ENCODE assay signal across 28 mouse cellular contexts in genomic region chr9:70928472-70928871, GRCm38 (mm10). TPM values are rescaled to one million over a fixed set of nuclear protein-coding genes. Genes with fewer than 3 reads are reported as not detected.
DNase-seq lines count a peak whose midpoint lies in the region; ATAC-seq and TF ChIP-seq lines count a peak whose summit lies in the region.
"Had no signal": no experiment of that assay in that cellular context is flagged by ENCODE, and none has a peak within 500 bp of the region (broad histone marks: within the 10 kb centered on the region; RNA-seq: fewer than 3 reads in every experiment).

No protein-coding gene starts in this region.

- WGBS in cerebellum, adult 2 months, result 97% methylated on average over 1 of the region's 1 CpGs
- 87% methylated on average over 1 of the region's 1 CpGs for WGBS in liver, embryonic 11.5 days
- WGBS in liver, embryonic 14.5 days (ENCODE audit: insufficient replicate concordance), result 67% methylated on average over 1 of the region's 1 CpGs
- 76% methylated on average over 1 of the region's 1 CpGs for WGBS in liver, postnatal 0 days (ENCODE audit: insufficient replicate concordance)
- 85% methylated on average over 1 of the region's 1 CpGs for WGBS in hindbrain, embryonic 10.5 days

- TF ChIP-seq EP300 in liver, embryonic 14.5 days (IDR thresholded peaks at IDR 0.05; ENCODE audit: low read depth), result peak; percentile 66
- peak; percentile 33; the same call in 1 of the 2 replicates for TF ChIP-seq EP300 in liver, postnatal 0 days (IDR thresholded peaks at IDR 0.05; ENCODE audit: low read depth)

- DNase-seq in cerebellum, adult 2 months, result no peak
- no peak for DNase-seq in cerebellum, adult 9-10 months
- DNase-seq in liver, embryonic 11.5 days (ENCODE audit: low spot score), result no peak
- DNase-seq in liver, result no peak
- peak in 1 of 3 experiments; percentile 63 for DNase-seq in liver, embryonic 14.5 days (ENCODE audit: low read depth in 3 of 3, low spot score in 3 of 3)
- no peak for DNase-seq in liver, postnatal 0 days
- DNase-seq in kidney, adult 11 months, result no peak
- DNase-seq in hindbrain, embryonic 10.5 days (ENCODE audit: low spot score), result no peak
- DNase-seq: adrenal gland, adult 2 months; adrenal gland, postnatal 14 days; B cell, adult 2 months; cerebellum, adult 11 months; cerebellum, adult 8-10 months; cerebellum, postnatal 14 days; gastrocnemius, postnatal 10 days; gastrocnemius, postnatal 36 days had no signal

- peaks cover 26% of the 10 kb centered on the region for H3K4me1 ChIP-seq in cerebellum, adult 2 months (ENCODE audit: control insufficient read depth, insufficient read depth, low read length)
- peaks cover 40% of the 10 kb centered on the region for H3K4me1 ChIP-seq in liver, embryonic 11.5 days (replicated peaks; ENCODE audit: control insufficient read depth, insufficient read depth, low read length)
- peaks cover 60 to 65% of the 10 kb centered on the region in 2 experiments for H3K4me1 ChIP-seq in liver, embryonic 14.5 days (replicated peaks; ENCODE audit: control insufficient read depth in 2 of 2, insufficient read depth in 2 of 2, low read length in 1 of 2)
- peaks cover 50% of the 10 kb centered on the region for H3K4me1 ChIP-seq in liver, postnatal 0 days (ENCODE audit: insufficient read depth)
- H3K4me1 ChIP-seq in hindbrain, embryonic 10.5 days (replicated peaks), result no peaks in the 10 kb centered on the region
- H3K4me1 ChIP-seq: embryonic facial prominence, embryonic 10.5 days; embryonic facial prominence, embryonic 13.5 days; forebrain, embryonic 12.5 days; forebrain, embryonic 15.5 days; hindbrain, embryonic 13.5 days had no signal

- no peaks in the 10 kb centered on the region for H3K36me3 ChIP-seq in liver, embryonic 11.5 days (ENCODE audit: control insufficient read depth, insufficient read depth, low read length)
- H3K36me3 ChIP-seq in liver, embryonic 14.5 days (replicated peaks; ENCODE audit: control insufficient read depth, insufficient read depth, low read depth), result no peaks in the 10 kb centered on the region
- H3K36me3 ChIP-seq in liver, postnatal 0 days (replicated peaks; ENCODE audit: insufficient read depth, low read length), result no peaks in the 10 kb centered on the region
- H3K36me3 ChIP-seq in hindbrain, embryonic 10.5 days, result no peaks in the 10 kb centered on the region
- H3K36me3 ChIP-seq: embryonic facial prominence, embryonic 10.5 days; embryonic facial prominence, embryonic 13.5 days; forebrain, embryonic 12.5 days; forebrain, embryonic 15.5 days; G1E; heart, embryonic 13.5 days; hindbrain, embryonic 13.5 days had no signal

- no peak overlapping the region for H3K4me2 ChIP-seq in liver, embryonic 11.5 days
- H3K4me2 ChIP-seq in liver, embryonic 14.5 days (ENCODE audit: low read depth), result no peak overlapping the region
- no peak overlapping the region for H3K4me2 ChIP-seq in liver, postnatal 0 days (ENCODE audit: low read depth, low read length)
- H3K4me2 ChIP-seq: embryonic facial prominence, embryonic 13.5 days; forebrain, embryonic 12.5 days; forebrain, embryonic 15.5 days; heart, embryonic 13.5 days; hindbrain, embryonic 13.5 days had no signal

- no peak for TF ChIP-seq CTCF in cerebellum, adult 2 months (IDR thresholded peaks at IDR 0.05; ENCODE audit: borderline replicate concordance, insufficient read depth, low read depth, low read length)
- no peak for TF ChIP-seq CTCF in liver, embryonic 14.5 days (IDR thresholded peaks at IDR 0.05; ENCODE audit: low read depth)
- no peak for TF ChIP-seq CTCF in liver, postnatal 0 days (IDR thresholded peaks at IDR 0.05; ENCODE audit: low read depth)

- H3K4me3 ChIP-seq in cerebellum, adult 2 months (replicated peaks; ENCODE audit: insufficient read depth, low read depth, low read length), result no peak overlapping the region
- no peak overlapping the region for H3K4me3 ChIP-seq in liver, embryonic 11.5 days (ENCODE audit: low read depth, low read length)
- H3K4me3 ChIP-seq in liver, embryonic 14.5 days (ENCODE audit: insufficient read depth in 1 of 2, low read depth in 2 of 2, low read length in 2 of 2), result no peak overlapping the region
- no peak overlapping the region for H3K4me3 ChIP-seq in liver, postnatal 0 days (ENCODE audit: low read depth, low read length)
- H3K4me3 ChIP-seq in hindbrain, embryonic 10.5 days, result no peak overlapping the region
- H3K4me3 ChIP-seq: embryonic facial prominence, embryonic 10.5 days; embryonic facial prominence, embryonic 13.5 days; erythroblast, embryonic 14.5 days; forebrain, embryonic 12.5 days; forebrain, embryonic 15.5 days; heart, embryonic 13.5 days; hindbrain, embryonic 13.5 days had no signal

- H3K27me3 ChIP-seq in cerebellum, adult 2 months (ENCODE audit: control insufficient read depth, insufficient read depth, low read length), result no peaks in the 10 kb centered on the region
- H3K27me3 ChIP-seq in liver, embryonic 11.5 days (replicated peaks; ENCODE audit: control insufficient read depth, insufficient read depth, low read length), result no peaks in the 10 kb centered on the region
- no peaks in the 10 kb centered on the region for H3K27me3 ChIP-seq in liver, embryonic 14.5 days (ENCODE audit: control insufficient read depth, insufficient read depth, low read length)
- no peaks in the 10 kb centered on the region for H3K27me3 ChIP-seq in liver, postnatal 0 days (ENCODE audit: insufficient read depth, low read length)
- no peaks in the 10 kb centered on the region for H3K27me3 ChIP-seq in hindbrain, embryonic 10.5 days (ENCODE audit: insufficient read depth, poor library complexity, severe bottlenecking)
- H3K27me3 ChIP-seq: CH12.LX; embryonic facial prominence, embryonic 13.5 days; forebrain, embryonic 12.5 days; forebrain, embryonic 15.5 days; heart, embryonic 13.5 days; hindbrain, embryonic 13.5 days had no signal

- H3K27ac ChIP-seq in cerebellum, adult 2 months (ENCODE audit: insufficient read depth, low read length), result peak overlapping the region; percentile 70
- H3K27ac ChIP-seq in liver, embryonic 11.5 days (ENCODE audit: low read depth, low read length), result peak overlapping the region; percentile 97
- H3K27ac ChIP-seq in liver, embryonic 14.5 days, result peak overlapping the region; percentile 99
- H3K27ac ChIP-seq in liver, postnatal 0 days (ENCODE audit: low read depth), result 0 out of 2 replicates have a peak overlapping the region, but pooled peaks have one; percentile 31
- H3K27ac ChIP-seq in hindbrain, embryonic 10.5 days, result no peak overlapping the region
- H3K27ac ChIP-seq: embryonic facial prominence, embryonic 10.5 days; embryonic facial prominence, embryonic 13.5 days; forebrain, embryonic 12.5 days; forebrain, embryonic 15.5 days; hindbrain, embryonic 13.5 days; hindbrain, postnatal 0 days had no signal

- no peak for TF ChIP-seq POLR2A in cerebellum, adult 2 months (IDR thresholded peaks at IDR 0.05; ENCODE audit: borderline replicate concordance, insufficient read depth, low read length)

- no peak overlapping the region; the same call in 1 of the 2 replicates for H3K9ac ChIP-seq in liver, embryonic 11.5 days (ENCODE audit: low read depth, low read length)
- H3K9ac ChIP-seq in liver, embryonic 14.5 days (replicated peaks), result no peak overlapping the region
- H3K9ac ChIP-seq in liver, postnatal 0 days (replicated peaks), result no peak overlapping the region
- H3K9ac ChIP-seq: embryonic facial prominence, embryonic 13.5 days; forebrain, embryonic 12.5 days; forebrain, embryonic 15.5 days; heart, embryonic 13.5 days; hindbrain, embryonic 13.5 days had no signal

- ATAC-seq in liver, embryonic 11.5 days (replicated peaks; ENCODE audit: low FRiP score), result no peak
- ATAC-seq in liver, embryonic 14.5 days (ENCODE audit: insufficient read depth), result no peak
- no peak for ATAC-seq in liver, postnatal 0 days
- ATAC-seq: forebrain, embryonic 15.5 days; hindbrain, postnatal 0 days; inflammation-experienced regulatory T-cells, adult 6 months; intestine, embryonic 16.5 days had no signal

- H3K9me3 ChIP-seq in liver, embryonic 11.5 days (ENCODE audit: control insufficient read depth, low read length), result no peaks in the 10 kb centered on the region
- no peaks in the 10 kb centered on the region for H3K9me3 ChIP-seq in liver, embryonic 14.5 days (ENCODE audit: control insufficient read depth, low read length)
- H3K9me3 ChIP-seq in liver, postnatal 0 days (ENCODE audit: low read length), result no peaks in the 10 kb centered on the region
- H3K9me3 ChIP-seq in hindbrain, embryonic 10.5 days, result no peaks in the 10 kb centered on the region
- H3K9me3 ChIP-seq: embryonic facial prominence, embryonic 10.5 days; forebrain, embryonic 12.5 days; forebrain, embryonic 15.5 days; G1E; hindbrain, embryonic 13.5 days had no signal

RNA-seq across cellular contexts. Expression of gene Lipc, which starts 23.6 kb away (rescaled TPM):
- polyA plus RNA-seq in cerebellum, adult 2 months (2012; rRNA removed), result 0.08 TPM in 1 of 2 replicates, not detected in the other
- polyA plus RNA-seq in liver, embryonic 11.5 days (2014; fragmentation: Nextera tagmentation; extraction: Ambion mirVana), result 15.0 and 16.7 TPM in 2 replicates
- 19.3 and 22.4 TPM in 2 replicates for polyA plus RNA-seq in liver, embryonic 14.5 days (2012; rRNA removed)
- 26.8 and 30.3 TPM in 2 replicates for polyA plus RNA-seq in liver, embryonic 14.5 days (2014; fragmentation: Nextera tagmentation; extraction: Ambion mirVana)
- 104 and 108 TPM in 2 replicates for polyA plus RNA-seq in liver, postnatal 0 days (2015; fragmentation: Nextera tagmentation; extraction: Ambion mirVana)
- not detected in 2 replicates for polyA plus RNA-seq in hindbrain, embryonic 10.5 days (2016; fragmentation: Nextera tagmentation; extraction: Ambion mirVana)
- polyA plus RNA-seq: embryonic facial prominence, embryonic 10.5 days; forebrain, embryonic 12.5 days; forebrain, embryonic 15.5 days; G1E; hindbrain, embryonic 13.5 days; inflammation-experienced regulatory T-cells, adult 6 months had no signal

Comparison
In these comparisons a context has a peak if more than half of its experiments do, and no peak if none do; other contexts are left out.
1. RNA of gene Lipc, which starts 23.6 kb away (polyA plus RNA-seq): 104 to 108 TPM in liver, postnatal 0 days, 19.3 to 30.3 TPM in liver, embryonic 14.5 days and 15.0 to 16.7 TPM in liver, embryonic 11.5 days; 0.08 TPM in cerebellum, adult 2 months and not detected in hindbrain, embryonic 10.5 days; every median in the first group is over 10 times any median in the second.